Mouse (Mus musculus) brain, adult 10 weeks (tissue): ENCODE measurements around the gene Gm21616. TPM values are rescaled to one million over a fixed set of nuclear protein-coding genes. Genes with fewer than 3 reads are reported as not detected.

Experiments used
- polyA plus RNA-seq: library from polyadenylated mRNA; stranded (reverse); fragments of 350-450 nt; fragmentation: Illumina TruSeq; extraction: RNeasy Lipid Tissue Mini Kit (QIAGEN cat#74804); gene quantifications from one replicate; pipeline ENCODE4 v1.2.3, GENCODE M21; 2015; ENCODE audit warnings: low read depth, low replicate concordance

Gm21616 gene
- polyA plus RNA-seq: not detected

DNA sequence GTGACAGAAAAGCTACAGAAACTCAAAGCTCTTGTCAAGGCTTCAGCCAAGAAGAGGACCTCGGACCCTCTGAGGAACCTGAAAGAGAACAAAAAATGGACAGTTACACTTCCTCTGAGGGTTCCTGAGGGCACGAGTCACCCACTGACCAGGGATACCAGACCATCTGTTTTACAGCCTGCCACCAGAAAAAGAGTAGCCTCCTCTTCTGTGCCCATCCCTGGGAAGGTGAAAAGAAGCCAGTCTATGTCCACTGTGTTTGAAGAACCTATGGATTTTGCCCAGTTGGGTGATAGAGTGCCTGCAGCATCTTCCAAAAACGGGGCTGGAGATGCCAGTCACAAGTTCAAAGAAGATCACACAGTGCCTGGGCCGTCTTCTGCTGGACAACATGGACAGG is at the start of gene Gm21616:
Gene Gm21616 (plus strand): TSS at position 301 of the 400 bp plus-strand sequence.

